Mouse (Mus musculus): ENCODE data around the gene Foxl1.
A peak's percentile ranks its signal among the peaks of the same experiment; 100 is the strongest.

Gene Foxl1

GRCm38 (mm10) chr8:121164017-121164469 is 36.3 kb downstream of the Foxl1 start:
- DNase-seq (ENCODE audit: extremely low read depth, low read depth), result no peak

GRCm38 (mm10) chr8:121168033-121168432 is 40.3 kb downstream of the Foxl1 start:
- DNase-seq (ENCODE audit: extremely low read depth, low read depth), result no peak

- DNase-seq (ENCODE audit: extremely low read depth, low read depth), result no peak
Observed at GRCm38 (mm10) chr8:121170116-121170515, 42.4 kb downstream of the Foxl1 start.

- DNase-seq (ENCODE audit: extremely low read depth, low read depth), result peak; percentile 90
Observed at GRCm38 (mm10) chr8:121170626-121171552, 43.1 kb downstream of the Foxl1 start.

GRCm38 (mm10) chr8:121172567-121172966 is 44.8 kb downstream of the Foxl1 start:
- DNase-seq (ENCODE audit: extremely low read depth, low read depth), result no peak

GRCm38 (mm10) chr8:121174178-121174577 is 46.4 kb downstream of the Foxl1 start:
- DNase-seq (ENCODE audit: extremely low read depth, low read depth), result peak; percentile 79

- no peak for DNase-seq (ENCODE audit: extremely low read depth, low read depth)
Observed at GRCm38 (mm10) chr8:121174721-121175539, 47.2 kb downstream of the Foxl1 start.

GRCm38 (mm10) chr8:121175540-121176090 is 47.9 kb downstream of the Foxl1 start:
- no peak for DNase-seq (ENCODE audit: extremely low read depth, low read depth)

- DNase-seq (ENCODE audit: extremely low read depth, low read depth), result peak; percentile 86
Observed at GRCm38 (mm10) chr8:121176291-121176690, 48.6 kb downstream of the Foxl1 start.

Data from MEL-GATA-1-ER (cell line).